Mouse (Mus musculus) cerebellum, adult 2 months (tissue): Measurements from ENCODE around the gene Hist1h2aa. TPM values are rescaled to one million over a fixed set of nuclear protein-coding genes. Genes with fewer than 3 reads are reported as not detected.

Experiments
- DNase-seq, 2 experiments: peaks; one replicate each; pipeline ENCODE4 v3.0.0; 2021
- H3K27ac ChIP-seq: fragments of 200-500 bp; 2 replicates; pipeline ENCODE4 v1.5.1; 2012; ENCODE audit warnings: low read length, control low read depth, inconsistent platforms; ENCODE audit not compliant: insufficient read depth
- H3K27me3 ChIP-seq: fragments of 200-500 bp; 2 replicates; pipeline ENCODE4 v1.6.1; 2012; ENCODE audit warnings: inconsistent platforms, mild to moderate bottlenecking, low read length, moderate library complexity; ENCODE audit not compliant: control insufficient read depth, insufficient read depth
- H3K4me1 ChIP-seq: fragments of 200-500 bp; 2 replicates; pipeline ENCODE4 v1.6.1; 2011; ENCODE audit warnings: low read length; ENCODE audit not compliant: control insufficient read depth, insufficient read depth
- H3K4me3 ChIP-seq: fragments of 200-500 bp; replicated peaks from 2 replicates; pipeline ENCODE3; 2011; ENCODE audit warnings: mild to moderate bottlenecking, low read depth, low read length, control low read depth; ENCODE audit not compliant: insufficient read depth
- CTCF ChIP-seq: fragments of 200-500 bp; IDR thresholded peaks from 2 replicates; pipeline ENCODE4 v1.5.1; 2011; ENCODE audit warnings: low read depth, mild to moderate bottlenecking, control low read depth, low read length, moderate library complexity, borderline replicate concordance; ENCODE audit not compliant: insufficient read depth
- POLR2A ChIP-seq: fragments of 200-500 bp; IDR thresholded peaks from 2 replicates; pipeline ENCODE4 v1.6.1; 2011; ENCODE audit warnings: low read length, control low read depth, borderline replicate concordance; ENCODE audit not compliant: insufficient read depth
- WGBS: fragments of 180-500 bp; shearing (Covaris S2); methylation state at CpG from one replicate; pipeline ENCODE4 v1.1.7; 2018; 5-methylcytosine and 5-hydroxymethylcytosine counted together
- polyA plus RNA-seq: library from polyadenylated mRNA; depleted of rRNA; stranded (reverse); fragments of >200 nt; gene quantifications from 2 replicates; pipeline ENCODE4 v1.2.3, GENCODE M21; 2012

The Hist1h2aa gene
- polyA plus RNA-seq, 1 experiment, result not detected

GRCm38 (mm10) chr13:23930461-23930860, 3.8 kb upstream of the Hist1h2aa start:
- no peaks in the 10 kb centered on the region for H3K4me1 ChIP-seq
- no peak for DNase-seq
- TF ChIP-seq POLR2A (no peak), CTCF (no peak)
- no peaks in the 10 kb centered on the region for H3K27me3 ChIP-seq
- H3K4me3 ChIP-seq, result no peak overlapping the region
- WGBS, result 95% methylated on average over 9 of the region's 9 CpGs
- no peak overlapping the region for H3K27ac ChIP-seq

GRCm38 (mm10) chr13:23930904-23931303, 3.4 kb upstream of the Hist1h2aa start:
- no peak overlapping the region for H3K4me3 ChIP-seq
- WGBS, result 75% methylated on average over 11 of the region's 11 CpGs
- TF ChIP-seq CTCF (no peak), POLR2A (no peak)
- H3K27ac ChIP-seq, result no peak overlapping the region
- DNase-seq, result no peak
- H3K4me1 ChIP-seq, result no peaks in the 10 kb centered on the region
- H3K27me3 ChIP-seq, result no peaks in the 10 kb centered on the region

- H3K27me3 ChIP-seq, result no peaks in the 10 kb centered on the region
- H3K4me3 ChIP-seq, result no peak within 1 kb of the TSS
- 95% methylated on average over 39 of the region's 39 CpGs for WGBS
- H3K27ac ChIP-seq, result no peak within 1 kb of the TSS
- TF ChIP-seq CTCF (no peak), POLR2A (no peak)
- DNase-seq, result no peak
- no peaks in the 10 kb centered on the region for H3K4me1 ChIP-seq
These were observed 646 bp upstream of the Hist1h2aa start, which contains the start of gene Hist1h2ba for GRCm38 (mm10) chr13:23933421-23934210. Hist1h2ba (minus strand) TSS chr13:23934156.

DNA sequence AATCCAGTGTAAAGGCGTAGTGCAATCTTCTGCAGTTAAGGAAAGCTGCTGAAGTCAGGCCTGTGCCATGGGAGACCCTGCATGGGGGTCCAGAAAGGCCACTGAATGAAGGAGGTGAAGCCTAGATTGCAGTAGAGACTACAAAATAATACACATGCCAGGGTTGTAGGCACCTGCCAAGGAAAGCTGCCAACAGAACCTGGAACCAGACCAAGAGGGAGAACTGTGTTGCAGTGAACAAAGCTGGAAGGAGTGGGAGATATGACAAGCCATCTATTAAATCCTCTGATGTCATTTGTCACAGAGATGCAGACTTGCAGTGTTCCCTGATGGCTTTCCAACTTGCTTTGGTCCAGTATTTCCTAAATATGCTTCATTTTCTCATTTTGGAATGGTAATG, 4.4 kb downstream of the Hist1h2aa start:
- Histone ChIP-seq H3K27ac (no peak overlapping the region), H3K4me1 (no peaks in the 10 kb centered on the region), H3K4me3 (no peak overlapping the region), H3K27me3 (no peaks in the 10 kb centered on the region)
- 61% methylated on average over 1 of the region's 1 CpGs for WGBS
- TF ChIP-seq CTCF (no peak), POLR2A (no peak)
- peak; percentile 54 to 57 for DNase-seq

DNA sequence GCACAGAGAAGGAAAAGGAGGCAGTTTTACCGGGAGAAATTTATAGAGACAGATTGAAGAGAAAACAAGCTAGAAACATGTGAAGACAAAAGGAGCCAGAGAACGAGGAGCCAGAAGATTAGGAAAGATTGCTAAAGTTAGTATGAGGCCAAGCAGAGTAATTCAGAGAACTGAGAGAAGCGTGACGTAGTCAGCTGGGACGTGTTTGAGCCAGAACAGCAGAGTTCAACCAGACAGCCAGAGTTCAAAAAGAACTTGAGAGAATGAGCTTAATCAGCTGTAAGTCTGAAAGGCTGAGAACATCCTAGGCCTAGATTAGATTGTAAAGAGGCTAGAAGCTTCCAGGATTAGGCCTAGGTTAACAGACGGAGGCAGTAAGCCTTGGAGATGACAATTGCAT, 6.0 kb downstream of the Hist1h2aa start:
- no peaks in the 10 kb centered on the region for H3K4me1 ChIP-seq
- no peaks in the 10 kb centered on the region for H3K27me3 ChIP-seq
- H3K4me3 ChIP-seq, result no peak overlapping the region
- 66% methylated on average over 6 of the region's 6 CpGs for WGBS
- TF ChIP-seq POLR2A (no peak), CTCF (no peak)
- no peak for DNase-seq
- no peak overlapping the region for H3K27ac ChIP-seq

- H3K27me3 ChIP-seq, result no peaks in the 10 kb centered on the region
- no peak for TF ChIP-seq POLR2A
- peak; percentile 9; the same call in 1 of the 2 replicates for TF ChIP-seq CTCF
- no peak overlapping the region for H3K4me3 ChIP-seq
- 74% methylated on average over 2 of the region's 2 CpGs for WGBS
- no peaks in the 10 kb centered on the region for H3K4me1 ChIP-seq
- no peak for DNase-seq
- no peak overlapping the region for H3K27ac ChIP-seq
These were observed 8.6 kb downstream of the Hist1h2aa start for GRCm38 (mm10) chr13:23942861-23943260.

- no peak for TF ChIP-seq CTCF
- TF ChIP-seq POLR2A, result no peak
- DNase-seq, result no peak
These were observed 12.0 kb downstream of the Hist1h2aa start for GRCm38 (mm10) chr13:23946254-23946653.

DNA sequence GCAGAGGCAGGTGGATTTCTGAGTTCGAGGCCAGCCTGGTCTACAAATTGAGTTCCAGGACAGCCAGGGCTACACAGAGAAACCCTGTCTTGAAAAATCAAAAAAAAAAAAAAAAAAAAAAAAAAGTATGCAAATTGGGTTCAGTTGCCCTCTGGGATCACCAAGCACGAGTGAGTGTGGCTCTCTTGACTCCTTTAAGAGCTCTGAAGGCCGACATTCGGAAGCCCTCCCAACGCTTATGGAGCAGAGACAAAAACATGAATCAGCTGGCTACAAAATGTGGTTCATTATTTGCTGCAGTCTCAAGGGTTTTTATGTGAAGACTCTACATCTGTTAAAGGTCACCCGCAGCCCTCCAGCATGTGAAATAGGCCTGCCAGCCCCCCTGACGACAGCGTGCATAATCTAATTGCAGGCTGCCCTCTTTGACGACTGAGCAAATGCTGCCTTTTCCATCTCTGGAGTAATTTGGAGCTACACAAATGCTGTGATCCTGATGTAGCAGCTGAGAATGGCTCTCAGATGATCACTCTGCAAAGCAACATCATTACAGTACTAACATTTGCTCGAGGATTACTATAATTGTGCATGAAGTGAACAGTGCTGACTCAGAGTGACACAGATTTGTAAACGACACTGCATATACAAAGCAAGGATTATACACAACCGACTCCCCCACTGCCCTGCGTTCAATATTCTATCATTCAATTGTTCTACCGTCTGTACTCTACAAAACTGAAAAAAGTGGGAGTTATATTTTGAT, 15.4 kb downstream of the Hist1h2aa start:
- Histone ChIP-seq H3K4me3 (no peak overlapping the region), H3K27me3 (no peaks in the 10 kb centered on the region), H3K4me1 (no peaks in the 10 kb centered on the region), H3K27ac (no peak overlapping the region)
- WGBS, result 33% methylated on average over 14 of the region's 14 CpGs
- TF ChIP-seq POLR2A (no peak), CTCF (no peak)
- no peak for DNase-seq

More at GRCm38 (mm10) chr13:23946254-23946653, 12.0 kb downstream of the Hist1h2aa start:
- H3K4me3 ChIP-seq, result no peak overlapping the region
- H3K27ac ChIP-seq, result no peak overlapping the region
- no peaks in the 10 kb centered on the region for H3K4me1 ChIP-seq
- no peaks in the 10 kb centered on the region for H3K27me3 ChIP-seq
- 31% methylated on average over 2 of the region's 2 CpGs for WGBS
